Mouse (Mus musculus) embryo, embryonic 10.5 days (tissue): ENCODE measurements around the gene Gm11127.
"Not testable (repeated sequence)": the region's sequence is repeated elsewhere in the genome, so short reads cannot be mapped to it uniquely, and the experiment has no call there.

Source experiments
- DNase-seq: peaks from one replicate; pipeline ENCODE4 v3.0.0-alpha.2; 2015; ENCODE audit warnings: low spot score

Gene Gm11127

DNA sequence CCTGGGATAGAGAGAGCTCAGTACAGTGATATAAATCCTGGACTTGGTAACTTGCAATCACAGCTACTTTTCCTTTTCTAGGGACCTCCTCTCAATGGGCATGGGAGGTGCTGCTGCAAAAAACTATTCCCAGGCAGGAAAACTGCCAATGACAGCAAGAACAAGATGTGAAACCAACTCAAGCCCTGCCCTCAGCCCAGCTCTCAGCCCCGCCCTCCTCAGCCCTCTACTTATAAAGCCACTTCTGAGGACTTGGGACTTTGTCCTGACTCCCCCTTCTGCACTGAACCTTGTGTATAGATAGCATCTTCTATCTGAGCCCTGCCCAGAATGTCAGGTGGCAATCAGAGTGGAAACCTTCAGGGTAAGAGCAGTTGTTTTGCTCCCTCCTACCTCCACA, at the start of gene Gm11127:
Gene Gm11127, minus strand, starts transcription at position 10 of the 400 bp plus-strand sequence.
- DNase-seq: not testable (repeated sequence)

DNA sequence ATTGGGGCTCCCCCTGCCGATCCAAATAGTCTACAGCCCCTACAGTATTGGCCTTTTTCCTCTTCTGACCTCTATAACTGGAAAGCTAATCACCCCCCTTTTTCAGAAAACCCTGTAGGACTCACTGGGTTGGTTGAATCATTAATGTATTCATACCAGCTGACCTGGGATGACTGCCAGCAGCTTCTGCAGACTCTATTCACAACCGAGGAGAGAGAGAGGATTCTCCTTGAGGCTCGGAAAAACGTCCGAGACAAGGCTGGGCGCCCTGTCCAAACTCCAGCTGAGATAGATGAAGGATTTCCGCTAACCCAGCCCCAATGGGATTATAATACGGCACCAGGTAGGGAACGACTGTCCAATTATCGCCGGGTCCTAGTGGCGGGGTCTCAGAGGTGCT, 43.9 kb upstream of the Gm11127 start:
- DNase-seq: not testable (repeated sequence)

DNA sequence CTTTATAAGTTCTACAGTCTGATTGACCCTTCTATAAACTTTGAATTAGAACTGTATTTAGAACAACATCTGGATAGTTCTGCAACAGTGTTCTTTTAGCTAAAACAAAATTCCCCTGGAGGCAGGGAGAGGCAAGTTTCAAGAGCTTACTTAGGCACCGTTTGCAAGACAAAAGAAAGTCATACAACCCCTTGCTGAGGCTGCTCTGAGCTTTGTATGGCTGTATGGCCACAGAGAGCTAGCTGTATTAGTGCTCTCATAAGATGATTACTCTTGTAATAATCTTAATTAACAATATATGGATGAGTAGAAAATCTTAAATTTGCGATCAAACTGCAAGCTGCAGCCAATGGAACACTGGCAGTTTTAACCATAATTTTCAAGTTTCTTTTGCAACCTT, 41.4 kb upstream of the Gm11127 start:
- DNase-seq: not testable (repeated sequence)

DNA sequence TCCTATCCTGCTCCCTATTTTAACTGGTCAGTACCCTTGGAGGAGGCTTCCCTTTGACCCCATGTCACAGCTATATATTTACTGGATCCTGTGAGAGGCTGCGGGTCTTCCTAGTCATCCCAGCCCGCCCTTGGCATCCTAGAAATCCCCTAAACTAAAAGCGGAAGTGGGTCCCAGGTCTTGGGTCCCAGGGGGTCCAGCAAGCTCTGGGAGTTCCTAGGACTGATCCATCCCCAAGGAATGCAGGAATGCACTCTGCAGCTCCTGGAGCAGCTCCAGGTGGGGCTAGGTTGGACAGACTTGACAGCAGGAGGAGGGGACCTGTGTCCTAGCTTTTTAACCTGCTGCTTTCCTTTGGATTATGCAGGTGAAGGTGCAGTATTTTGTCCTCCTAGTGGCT, 35.8 kb upstream of the Gm11127 start:
- DNase-seq: no peak

- DNase-seq: not testable (repeated sequence)
Measured at GRCm38 (mm10) chr17:36092520-36092919, 34.3 kb upstream of the Gm11127 start.

- not testable (repeated sequence) for DNase-seq
Measured at GRCm38 (mm10) chr17:36091933-36092332, 33.8 kb upstream of the Gm11127 start.

DNA sequence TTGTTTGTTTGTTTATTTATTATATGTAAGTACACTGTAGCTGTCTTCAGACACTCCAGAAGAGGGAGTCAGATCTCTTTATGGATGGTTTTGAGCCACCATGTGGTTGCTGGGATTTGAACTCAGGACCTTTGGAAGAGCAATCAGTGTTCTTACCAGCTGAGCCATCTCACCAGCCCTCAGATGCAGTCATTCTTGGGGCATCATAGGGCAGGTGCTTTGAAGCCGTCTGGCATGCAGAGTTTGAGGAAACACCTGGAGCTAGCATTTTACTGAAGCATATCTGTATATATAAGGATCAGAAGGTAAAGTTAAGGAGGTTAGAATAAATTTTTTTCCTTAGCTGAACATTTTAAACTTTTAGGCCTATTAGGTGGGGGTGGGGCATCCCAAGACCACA, 27.8 kb upstream of the Gm11127 start:
- not testable (repeated sequence) for DNase-seq

- DNase-seq: peak; percentile 33
Measured at GRCm38 (mm10) chr17:36083870-36084451, 25.8 kb upstream of the Gm11127 start.

- peak; percentile 67 for DNase-seq
Measured at GRCm38 (mm10) chr17:36083266-36083869, 25.2 kb upstream of the Gm11127 start.

DNA sequence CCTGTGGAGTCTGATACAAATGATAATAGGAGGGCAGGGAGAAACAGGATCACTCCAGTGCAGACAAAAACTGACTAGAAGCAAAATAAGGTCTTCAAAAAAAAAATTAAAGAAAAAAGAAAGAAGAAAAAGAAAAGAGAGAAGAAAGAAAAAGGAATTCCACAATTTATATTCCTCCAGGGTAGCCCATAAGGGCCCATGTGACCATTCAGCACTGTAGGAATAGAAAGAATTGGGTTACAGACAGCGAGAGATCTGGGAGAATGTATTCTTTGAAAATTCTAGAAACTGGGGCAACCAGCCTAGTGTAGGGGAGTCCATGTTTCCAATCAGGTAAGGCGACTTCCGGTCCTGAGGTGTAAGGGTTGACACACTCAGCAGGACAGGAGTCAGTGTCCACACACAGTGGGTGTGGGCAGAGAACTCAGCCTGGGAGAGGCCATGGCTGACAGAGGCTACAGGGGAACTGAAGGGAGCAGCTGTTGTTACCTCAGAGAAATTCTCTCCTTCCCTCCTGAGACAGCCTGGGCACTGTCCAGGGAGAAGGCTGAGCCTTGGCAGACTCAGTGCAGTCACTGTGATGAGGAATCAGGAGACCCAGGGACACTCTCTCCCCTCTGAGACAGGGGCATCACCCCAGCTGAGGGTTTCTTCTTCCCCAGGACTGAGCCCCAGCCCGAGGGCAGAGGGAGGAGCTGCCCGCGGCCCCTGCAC, 24.5 kb upstream of the Gm11127 start:
- DNase-seq: not testable (repeated sequence)

GRCm38 (mm10) chr17:36081901-36082300, 23.7 kb upstream of the Gm11127 start:
- not testable (repeated sequence) for DNase-seq

DNA sequence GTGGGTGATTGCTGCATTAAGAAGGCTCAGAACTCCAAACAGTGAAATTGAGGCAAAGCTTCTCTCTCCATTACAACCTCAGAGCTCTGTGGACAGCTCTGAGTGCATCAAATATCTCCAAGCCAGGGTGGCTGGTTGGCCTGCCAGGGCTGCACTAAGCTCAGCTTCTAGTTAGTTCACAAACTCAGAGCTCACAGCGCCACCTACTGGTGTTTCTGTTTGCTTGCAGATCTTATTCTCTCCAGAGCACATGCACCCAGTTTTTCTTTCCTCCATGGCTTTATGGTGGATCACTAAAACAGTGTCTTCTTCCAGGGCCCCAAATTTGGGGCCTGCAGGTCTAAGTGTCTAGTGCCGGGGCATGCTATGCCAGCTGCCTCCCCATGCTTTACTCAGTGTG, 2.7 kb upstream of the Gm11127 start:
- peak; percentile 84 for DNase-seq

- DNase-seq: not testable (repeated sequence)
Measured at GRCm38 (mm10) chr17:36057927-36058326, 244 bp downstream of the Gm11127 start.

GRCm38 (mm10) chr17:36043286-36043685, 14.9 kb downstream of the Gm11127 start:
- DNase-seq: no peak

- peak; percentile 92 for DNase-seq
Measured at GRCm38 (mm10) chr17:36042610-36043169, 15.5 kb downstream of the Gm11127 start, which contains the start of the genes H2-T22 and Gm6034. TSS of gene H2-T22 (minus strand) at chr17:36042747. TSS of gene Gm6034 (plus strand) at chr17:36042961.

- DNase-seq: not testable (repeated sequence)
Measured at GRCm38 (mm10) chr17:36042055-36042454, 16.1 kb downstream of the Gm11127 start.

- not testable (repeated sequence) for DNase-seq
Measured at GRCm38 (mm10) chr17:36040604-36041003, 17.6 kb downstream of the Gm11127 start.

GRCm38 (mm10) chr17:36036126-36036525, 22.0 kb downstream of the Gm11127 start:
- DNase-seq: not testable (repeated sequence)

DNA sequence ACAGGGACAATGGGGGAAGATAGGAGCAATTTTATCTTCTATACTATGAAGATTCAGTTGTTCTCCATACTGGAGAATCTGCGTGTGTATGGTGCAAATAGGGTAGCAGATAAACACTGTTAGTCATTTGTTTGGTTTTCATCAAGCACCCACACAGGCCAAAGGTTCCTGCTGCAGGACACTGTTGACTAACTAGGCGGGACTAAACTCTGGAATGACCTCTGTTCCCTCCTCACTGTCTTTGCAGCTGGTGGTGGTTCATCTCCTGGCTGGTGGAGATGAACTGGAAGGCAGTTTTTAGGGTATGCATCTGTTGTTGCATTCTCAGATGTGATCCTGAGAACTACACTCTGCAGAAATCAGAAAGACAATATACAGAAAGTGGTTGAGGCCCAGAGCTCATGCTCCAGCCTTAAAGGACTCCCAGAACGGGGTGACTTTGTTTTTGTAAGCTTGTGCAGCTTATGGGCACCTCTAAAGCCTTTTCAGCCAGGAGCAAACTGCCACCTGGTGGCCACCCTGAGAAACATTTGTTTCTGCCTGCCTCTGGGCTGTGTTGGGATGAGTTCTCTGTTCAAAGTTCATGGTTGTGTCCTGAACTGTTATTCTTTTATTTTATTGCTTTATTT, 23.0 kb downstream of the Gm11127 start:
- not testable (repeated sequence) for DNase-seq

DNA sequence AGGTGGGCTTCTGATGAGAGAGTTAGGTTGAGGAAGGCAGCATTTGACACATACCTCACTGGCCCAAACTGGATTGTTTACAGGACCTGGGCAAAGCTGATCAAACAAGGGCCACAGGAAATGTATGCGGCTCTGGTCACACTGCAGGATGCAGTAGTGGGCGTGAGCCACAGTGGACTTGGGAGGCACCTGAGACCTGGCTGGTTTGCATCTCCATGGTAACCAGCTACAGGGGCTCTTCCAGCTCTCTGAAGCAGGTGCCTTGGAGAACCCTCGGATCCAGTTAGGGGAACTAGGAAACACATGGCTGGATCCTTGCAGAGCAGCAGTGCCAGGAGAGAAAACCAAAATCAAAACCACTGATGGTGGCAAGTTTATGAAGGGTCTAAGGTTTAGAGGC, 23.6 kb downstream of the Gm11127 start:
- not testable (repeated sequence) for DNase-seq

GRCm38 (mm10) chr17:36032351-36032875, 25.8 kb downstream of the Gm11127 start, which contains the start of gene H2-T23:
TSS of gene H2-T23 (minus strand) at chr17:36032855.
- peak; percentile 67 for DNase-seq
